Mouse (Mus musculus) MEL-GATA-1-ER (cell line): ENCODE data around the gene Fhl3.
A peak's percentile ranks its signal among the peaks of the same experiment; 100 is the strongest.
"Not testable (repeated sequence)": the region's sequence is repeated elsewhere in the genome, so short reads cannot be mapped to it uniquely, and the experiment has no call there.

Experiments used
- DNase-seq: peaks from one replicate; pipeline ENCODE4 v3.0.0-alpha.2; 2012; ENCODE audit warnings: low read depth; ENCODE audit errors: extremely low read depth

Gene Fhl3

GRCm38 (mm10) chr4:124708518-124709477 lies 8.3 kb downstream of the Fhl3 start:
- DNase-seq = peak; percentile 63

GRCm38 (mm10) chr4:124709961-124710446 lies 9.5 kb downstream of the Fhl3 start:
- DNase-seq = no peak

GRCm38 (mm10) chr4:124710776-124711291 lies 10.3 kb downstream of the Fhl3 start:
- DNase-seq = peak; percentile 70

- no peak for DNase-seq
Observed at GRCm38 (mm10) chr4:124712618-124713017, 12.1 kb downstream of the Fhl3 start.

DNA sequence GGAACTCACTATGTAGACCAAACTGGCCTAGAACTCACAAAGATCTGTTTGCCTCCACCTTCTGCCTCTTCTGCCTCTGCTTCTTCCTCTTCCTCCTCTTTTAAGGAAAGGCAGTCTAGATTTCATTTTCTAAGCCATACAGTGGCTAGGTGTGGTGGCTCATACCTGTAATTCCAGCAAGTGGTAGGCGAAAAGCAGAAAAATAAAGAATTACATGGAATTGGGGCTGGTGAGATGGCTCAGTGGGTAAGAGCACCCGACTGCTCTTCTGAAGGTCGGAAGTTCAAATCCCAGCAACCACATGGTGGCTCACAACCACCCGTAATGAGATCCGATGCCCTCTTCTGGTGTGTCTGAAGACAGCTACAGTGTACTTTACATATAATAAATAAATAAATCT lies 13.3 kb downstream of the Fhl3 start:
- not testable (repeated sequence) for DNase-seq

GRCm38 (mm10) chr4:124714545-124715481 lies 14.3 kb downstream of the Fhl3 start, which contains the start of gene Sf3a3:
Sf3a3 (plus strand) TSS chr4:124714776.
- DNase-seq = peak; percentile 95

DNA sequence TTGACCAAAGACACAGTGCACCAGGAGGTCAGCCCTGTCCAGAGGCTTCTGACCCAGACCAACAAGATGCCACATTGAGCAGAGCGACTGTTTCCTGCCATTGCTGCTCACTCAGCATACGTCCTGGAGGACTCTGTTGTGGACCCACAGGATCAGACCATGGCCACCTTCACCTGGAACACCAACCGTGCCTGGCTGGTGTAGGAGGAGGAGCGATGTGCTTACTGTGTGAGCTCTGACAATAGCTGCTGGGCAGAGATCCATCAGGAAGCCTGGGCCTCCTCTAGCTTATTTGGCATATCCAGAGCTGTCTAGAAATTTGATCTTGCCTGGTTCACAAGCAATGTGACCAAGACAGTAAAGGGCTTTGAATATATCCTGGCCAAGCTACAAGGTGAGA lies 18.6 kb downstream of the Fhl3 start:
- DNase-seq = no peak

DNA sequence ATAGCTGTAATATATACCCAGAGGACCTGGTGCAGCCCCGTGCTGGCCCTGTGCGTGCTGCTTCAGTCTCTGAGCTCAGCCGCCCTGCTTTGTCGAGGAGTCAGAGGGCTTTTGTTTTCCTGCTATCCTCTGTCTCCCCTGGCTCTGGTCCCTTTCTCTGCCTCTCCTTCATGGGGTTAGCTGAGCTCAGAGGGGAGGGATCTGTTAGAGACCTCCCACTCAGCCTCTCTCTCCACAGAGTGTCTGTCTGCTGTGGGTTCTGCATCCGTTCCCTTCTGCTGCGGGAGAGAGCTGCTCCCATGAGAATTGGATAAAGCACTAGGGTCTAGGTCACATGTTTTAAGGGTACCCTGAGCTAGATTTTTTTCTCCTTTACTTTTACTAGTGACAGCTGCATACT lies 25.6 kb downstream of the Fhl3 start:
- no peak for DNase-seq

GRCm38 (mm10) chr4:124736952-124737351 lies 36.5 kb downstream of the Fhl3 start:
- DNase-seq = no peak

GRCm38 (mm10) chr4:124737486-124737885 lies 37.0 kb downstream of the Fhl3 start:
- DNase-seq = no peak

GRCm38 (mm10) chr4:124738013-124738412 lies 37.5 kb downstream of the Fhl3 start:
- no peak for DNase-seq

GRCm38 (mm10) chr4:124738783-124739182 lies 38.3 kb downstream of the Fhl3 start:
- DNase-seq = no peak

GRCm38 (mm10) chr4:124741376-124742343 lies 41.2 kb downstream of the Fhl3 start, which contains the start of gene Inpp5b:
Inpp5b (plus strand) TSS chr4:124741850.
- DNase-seq = peak; percentile 56

DNA sequence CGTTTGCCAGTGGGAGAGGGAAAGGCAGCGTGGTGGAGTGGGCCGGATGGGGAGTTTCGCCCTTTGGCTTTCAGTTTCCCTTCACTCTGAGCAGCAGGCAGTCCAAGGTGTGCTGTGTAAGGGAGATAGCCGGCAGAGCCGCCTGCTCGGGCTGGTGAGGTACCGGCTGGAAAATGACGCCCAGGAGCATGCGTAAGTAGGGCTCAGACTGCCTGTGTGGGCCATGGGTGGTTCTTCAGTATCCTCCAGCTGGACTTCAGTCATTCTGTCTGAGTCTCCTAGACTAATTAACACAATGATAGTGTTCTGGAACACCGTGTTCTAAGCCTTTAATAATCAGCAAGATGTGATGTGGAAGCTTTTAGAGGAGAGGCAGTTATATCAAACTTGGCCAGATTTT lies 42.3 kb downstream of the Fhl3 start:
- DNase-seq = no peak

GRCm38 (mm10) chr4:124746577-124746976 lies 46.1 kb downstream of the Fhl3 start:
- no peak for DNase-seq

DNA sequence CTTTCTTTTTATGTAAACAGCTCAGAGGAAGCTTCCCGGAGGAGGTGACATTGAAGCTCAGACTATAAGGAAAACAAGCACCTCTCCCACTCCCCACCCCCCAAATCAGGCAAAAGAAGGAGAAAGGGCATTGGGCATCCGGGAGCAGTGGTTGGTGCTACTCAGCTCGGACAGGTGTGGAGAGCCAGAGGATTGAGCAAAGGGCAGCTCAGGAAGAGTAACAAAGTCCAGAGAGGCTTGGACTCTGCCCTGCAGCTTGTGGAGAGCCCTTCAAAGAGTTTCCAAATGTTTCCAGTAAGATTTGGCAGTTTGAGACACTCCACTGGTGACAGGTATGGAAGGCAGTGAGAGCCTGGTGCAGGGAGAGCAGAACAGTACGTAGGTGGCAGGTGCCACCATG lies 47.4 kb downstream of the Fhl3 start:
- DNase-seq = no peak

GRCm38 (mm10) chr4:124751300-124752250 lies 51.1 kb downstream of the Fhl3 start:
- peak; percentile 92 for DNase-seq

DNA sequence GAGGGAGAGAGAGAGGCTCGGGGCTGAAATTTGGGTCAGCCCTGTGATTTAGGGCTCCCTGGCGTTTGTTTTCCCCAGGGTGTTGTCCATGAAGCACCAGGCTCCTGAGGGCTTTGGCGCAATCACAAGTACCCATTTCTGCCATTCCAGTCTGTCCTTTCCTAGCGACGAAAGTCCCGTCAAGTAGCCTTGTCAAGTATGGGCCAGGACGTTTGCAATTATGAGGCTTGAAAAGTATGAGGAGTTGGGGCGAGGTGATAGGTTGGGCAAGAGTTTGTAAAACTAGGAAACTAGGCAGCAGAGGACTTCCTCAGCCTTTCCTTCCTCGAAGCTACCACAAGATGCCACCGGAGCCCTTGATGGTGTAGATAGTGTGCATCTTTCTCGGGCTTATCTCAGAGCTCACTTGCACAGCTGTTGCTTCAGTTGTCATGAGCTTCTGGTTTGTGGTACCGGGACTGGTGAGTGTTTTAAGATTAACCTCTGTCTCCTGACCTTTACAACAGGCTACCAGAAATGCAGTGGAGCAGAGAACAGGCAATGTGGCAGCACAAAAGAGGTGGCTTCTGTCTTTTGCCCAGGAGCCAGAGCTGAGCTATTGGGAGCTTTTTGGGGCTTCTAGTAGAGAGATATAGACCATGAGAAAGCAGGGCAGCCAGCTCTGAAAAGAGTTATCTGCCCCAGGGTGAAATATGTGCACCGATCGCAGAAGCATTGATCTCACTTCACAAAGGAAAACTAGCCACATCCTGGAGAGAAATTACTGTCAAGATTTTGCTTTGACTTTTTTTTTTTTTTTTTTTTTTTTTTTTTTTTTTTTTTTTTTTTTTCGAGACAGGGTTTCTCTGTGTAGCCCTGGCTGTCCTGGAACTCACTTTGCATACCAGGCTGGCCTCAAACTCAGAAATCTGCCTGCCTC lies 52.0 kb downstream of the Fhl3 start:
- DNase-seq = peak; percentile 92
